Mouse (Mus musculus): ENCODE measurements around the gene Rbm43.

DNA sequence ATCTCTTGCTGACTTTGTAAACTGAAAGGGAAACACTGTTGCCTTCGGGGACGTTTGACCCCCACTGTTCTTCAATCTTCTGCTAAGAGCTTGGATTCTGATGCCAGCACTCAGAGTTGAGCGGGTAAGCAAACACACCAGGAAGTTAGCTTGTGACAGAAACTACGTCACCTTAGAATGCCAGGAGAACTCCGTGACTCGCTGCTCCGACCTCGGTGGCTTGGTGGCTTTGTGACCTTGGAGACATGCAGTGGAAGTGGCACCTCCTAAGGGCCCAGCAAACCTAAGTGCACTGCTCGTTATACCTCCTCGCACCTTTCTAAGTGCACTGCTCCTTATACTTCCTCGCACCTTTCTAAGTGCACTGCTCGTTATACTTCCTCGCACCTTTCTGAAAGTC lies 47.3 kb upstream of the Rbm43 start:
- TF ChIP-seq CTCF (IDR thresholded peaks at IDR 0.05; ENCODE audit: low read depth, low read length) (no peak), POLR2A (IDR thresholded peaks at IDR 0.05; ENCODE audit: borderline replicate concordance, low read depth, low read length) (no peak)

Measured in bone marrow macrophage, adult 2 months (primary cell).